In the genomic region with DNA sequence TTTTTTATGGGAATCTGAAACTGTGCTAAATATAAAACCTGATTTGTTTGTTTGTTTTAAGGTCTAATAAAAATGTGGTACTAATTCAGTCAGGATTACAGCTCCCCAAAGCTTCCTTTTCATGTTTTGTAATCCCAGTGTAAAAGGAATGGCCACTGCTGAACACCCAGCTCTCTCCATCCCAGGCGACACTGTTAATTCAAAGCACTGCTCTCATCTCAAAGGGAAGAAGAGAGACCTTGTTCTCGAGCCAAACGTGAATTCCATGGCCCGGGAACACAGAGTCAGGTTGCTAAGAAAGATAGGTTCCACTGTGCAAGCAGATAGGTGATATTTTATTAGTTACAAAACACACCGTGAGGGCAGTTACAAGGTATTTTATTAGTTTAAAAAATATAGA, we compare ENCODE assay signal across 15 mouse cellular contexts.
DNase-seq lines count a peak whose midpoint lies in the region; ATAC-seq and TF ChIP-seq lines count a peak whose summit lies in the region.
"Had no signal": no experiment of that assay in that cellular context is flagged by ENCODE, and none has a peak within 500 bp of the region (broad histone marks: within the 10 kb centered on the region; RNA-seq: fewer than 3 reads in every experiment).

No protein-coding gene starts in this region.

- 43% methylated on average over 5 of the region's 5 CpGs for WGBS in heart, embryonic 16.5 days
- WGBS in heart, embryonic 10.5 days = 71% methylated on average over 5 of the region's 5 CpGs
- 16% methylated on average over 5 of the region's 5 CpGs for WGBS in liver, adult 2 months

- H3K4me3 ChIP-seq in heart, embryonic 16.5 days (ENCODE audit: low read length) = no peak overlapping the region
- no peak overlapping the region for H3K4me3 ChIP-seq in heart, embryonic 10.5 days
- H3K4me3 ChIP-seq in liver, adult 2 months (ENCODE audit: insufficient read depth, low read depth, low read length) = no peak overlapping the region
- H3K4me3 ChIP-seq: embryonic facial prominence, embryonic 13.5 days; forebrain, embryonic 15.5 days; hindbrain, embryonic 12.5 days; left cerebral cortex, adult 2 months; liver, embryonic 13.5 days; midbrain, embryonic 12.5 days had no signal

- TF ChIP-seq POLR2A in liver, adult 2 months (IDR thresholded peaks at IDR 0.05; ENCODE audit: extremely low read depth, insufficient read depth, low read length) = no peak
- no peak for TF ChIP-seq POLR2A in brain, embryonic 14.5 days (IDR thresholded peaks at IDR 0.05; ENCODE audit: borderline replicate concordance, extremely low read depth, insufficient read depth, insufficient read length, poor library complexity, severe bottlenecking)

- H3K79me2 ChIP-seq in liver, adult 2 months (ENCODE audit: control insufficient read depth, insufficient read depth, low read length) = no peaks in the 10 kb centered on the region

- H3K36me3 ChIP-seq in heart, embryonic 16.5 days (ENCODE audit: control insufficient read depth, insufficient read depth) = no peaks in the 10 kb centered on the region
- no peaks in the 10 kb centered on the region for H3K36me3 ChIP-seq in heart, embryonic 10.5 days
- H3K36me3 ChIP-seq in liver, adult 2 months (ENCODE audit: control insufficient read depth, insufficient read depth, low read length) = no peaks in the 10 kb centered on the region
- H3K36me3 ChIP-seq: embryonic facial prominence, embryonic 13.5 days; forebrain, embryonic 15.5 days; hindbrain, embryonic 12.5 days; liver, embryonic 13.5 days; midbrain, embryonic 12.5 days had no signal

- peaks cover 9% of the 10 kb centered on the region; the same call in 1 of the 2 replicates for H3K9me3 ChIP-seq in heart, embryonic 16.5 days (replicated peaks; ENCODE audit: control insufficient read depth, low read length)
- H3K9me3 ChIP-seq in heart, embryonic 10.5 days = no peaks in the 10 kb centered on the region
- H3K9me3 ChIP-seq: forebrain, embryonic 15.5 days; hindbrain, embryonic 12.5 days; liver, embryonic 13.5 days had no signal

- no peaks in the 10 kb centered on the region for H3K27me3 ChIP-seq in heart, embryonic 16.5 days (ENCODE audit: control insufficient read depth, insufficient read depth, low read length)
- peaks cover under 1% of the 10 kb centered on the region; the same call in 1 of the 2 replicates for H3K27me3 ChIP-seq in heart, embryonic 10.5 days (ENCODE audit: insufficient read depth, poor library complexity, severe bottlenecking)
- H3K27me3 ChIP-seq in liver, adult 2 months (ENCODE audit: control insufficient read depth, insufficient read depth, low read length) = no peaks in the 10 kb centered on the region
- H3K27me3 ChIP-seq: embryonic facial prominence, embryonic 13.5 days; forebrain, embryonic 15.5 days; hindbrain, embryonic 12.5 days; liver, embryonic 13.5 days; midbrain, embryonic 12.5 days had no signal

- H3K27ac ChIP-seq in heart, embryonic 16.5 days (ENCODE audit: low read length) = peak overlapping the region; percentile 89
- no peak overlapping the region for H3K27ac ChIP-seq in heart, embryonic 10.5 days
- H3K27ac ChIP-seq in liver, adult 2 months (replicated peaks; ENCODE audit: insufficient read depth, low read depth, low read length) = no peak overlapping the region
- H3K27ac ChIP-seq: embryonic facial prominence, embryonic 13.5 days; forebrain, embryonic 15.5 days; hindbrain, embryonic 12.5 days; macrophage; midbrain, embryonic 12.5 days had no signal

- no peak overlapping the region for H3K4me2 ChIP-seq in heart, embryonic 16.5 days (ENCODE audit: low read depth, low read length)
- H3K4me2 ChIP-seq: embryonic facial prominence, embryonic 13.5 days; forebrain, embryonic 15.5 days; hindbrain, embryonic 12.5 days; liver, embryonic 13.5 days; midbrain, embryonic 12.5 days had no signal

- DNase-seq in heart, embryonic 10.5 days (ENCODE audit: low spot score) = no peak
- peak; percentile 13 for DNase-seq in liver, adult 2 months (ENCODE audit: extremely low read depth, low read depth, low spot score)
- no peak for DNase-seq in liver
- peak; percentile 36 for DNase-seq in Muller cell, postnatal 12 days (ENCODE audit: inconsistent ontology term)
- peak; percentile 56 for DNase-seq in brain, embryonic 14.5 days (ENCODE audit: low read depth)
- DNase-seq in adrenal gland, postnatal 4 days (ENCODE audit: low spot score in 2 of 2) = no peak
- DNase-seq: cerebellum, adult 11 months; liver, embryonic 13.5 days had no signal

- ATAC-seq in heart, embryonic 16.5 days (replicated peaks; ENCODE audit: extremely low read depth, insufficient read depth, low FRiP score) = no peak

- no peak for TF ChIP-seq CTCF in liver, adult 2 months (IDR thresholded peaks at IDR 0.05; ENCODE audit: low read depth, low read length)
- TF ChIP-seq CTCF in brain, embryonic 14.5 days (IDR thresholded peaks at IDR 0.05; ENCODE audit: borderline replicate concordance, extremely low read depth, insufficient read depth, insufficient read length) = no peak

- H3K9ac ChIP-seq in heart, embryonic 16.5 days (ENCODE audit: low read length) = 0 out of 2 replicates have a peak overlapping the region, but pooled peaks have one; percentile 15
- H3K9ac ChIP-seq in liver, adult 2 months (ENCODE audit: low read depth, low read length) = no peak overlapping the region
- H3K9ac ChIP-seq: embryonic facial prominence, embryonic 13.5 days; forebrain, embryonic 15.5 days; hindbrain, embryonic 12.5 days; liver, embryonic 13.5 days; midbrain, embryonic 12.5 days had no signal

- peaks cover 15% of the 10 kb centered on the region for H3K4me1 ChIP-seq in heart, embryonic 16.5 days (ENCODE audit: control insufficient read depth, insufficient read depth, low read length)
- peaks cover 13% of the 10 kb centered on the region for H3K4me1 ChIP-seq in heart, embryonic 10.5 days
- H3K4me1 ChIP-seq in liver, adult 2 months (ENCODE audit: control insufficient read depth, insufficient read depth, low read length) = peaks cover 9% of the 10 kb centered on the region
- H3K4me1 ChIP-seq: embryonic facial prominence, embryonic 13.5 days had no signal

Comparison
In these comparisons a context has a peak if more than half of its experiments do, and no peak if none do; other contexts are left out.
1. DNase-seq: peak in liver, adult 2 months (single experiment), Muller cell, postnatal 12 days (single experiment) and brain, embryonic 14.5 days (single experiment); none in heart, embryonic 10.5 days (single experiment), liver (single experiment) and adrenal gland, postnatal 4 days (0 of 2).